In the genomic region with DNA sequence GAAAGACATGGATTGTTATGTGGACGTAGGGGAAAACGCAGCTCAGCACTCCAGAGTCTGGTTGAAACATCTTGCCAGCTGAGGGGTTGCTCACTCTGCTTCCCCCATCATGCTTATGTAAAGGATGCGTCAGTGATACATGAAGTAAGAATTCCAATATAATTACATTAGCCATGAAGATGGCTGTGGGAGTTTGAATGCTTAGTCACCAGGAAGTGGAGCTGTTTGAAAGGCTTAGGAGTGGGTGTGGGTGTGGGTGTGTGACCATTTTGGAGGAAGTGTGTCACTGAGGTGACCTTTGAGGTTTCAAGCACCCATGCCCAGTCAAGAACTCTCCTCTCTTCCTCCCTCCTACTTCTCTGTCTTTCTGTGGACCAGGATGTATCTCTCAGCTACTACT, we compare ENCODE assay signal across 24 mouse cellular contexts.
DNase-seq lines count a peak whose midpoint lies in the region; ATAC-seq and TF ChIP-seq lines count a peak whose summit lies in the region.
"Had no signal": no experiment of that assay in that cellular context is flagged by ENCODE, and none has a peak within 500 bp of the region (broad histone marks: within the 10 kb centered on the region; RNA-seq: fewer than 3 reads in every experiment).

No protein-coding gene starts in this region.

- WGBS in forebrain, embryonic 11.5 days = 87% methylated on average over 3 of the region's 3 CpGs
- 69% methylated on average over 3 of the region's 3 CpGs for WGBS in liver, embryonic 12.5 days (ENCODE audit: insufficient replicate concordance)
- WGBS in midbrain, embryonic 13.5 days = 91% methylated on average over 3 of the region's 3 CpGs

- H3K27me3 ChIP-seq in Patski = no peaks in the 10 kb centered on the region
- H3K27me3 ChIP-seq in forebrain, embryonic 11.5 days (ENCODE audit: control insufficient read depth, insufficient read depth, low read length) = no peaks in the 10 kb centered on the region
- H3K27me3 ChIP-seq in liver, embryonic 12.5 days (replicated peaks) = no peaks in the 10 kb centered on the region
- no peaks in the 10 kb centered on the region for H3K27me3 ChIP-seq in midbrain, embryonic 13.5 days
- H3K27me3 ChIP-seq: embryonic facial prominence, embryonic 15.5 days; forebrain, embryonic 12.5 days; hindbrain, embryonic 12.5 days; neural tube, embryonic 13.5 days had no signal

- H3K4me3 ChIP-seq in forebrain, embryonic 11.5 days (ENCODE audit: low read depth, low read length) = no peak overlapping the region
- H3K4me3 ChIP-seq in liver, embryonic 12.5 days = no peak overlapping the region
- H3K4me3 ChIP-seq in midbrain, embryonic 13.5 days (replicated peaks) = no peak overlapping the region
- H3K4me3 ChIP-seq: embryonic facial prominence, embryonic 15.5 days; forebrain, embryonic 12.5 days; hindbrain, embryonic 12.5 days; neural tube, embryonic 13.5 days had no signal

- H3K4me2 ChIP-seq in forebrain, embryonic 11.5 days (ENCODE audit: low read depth, low read length, severe bottlenecking) = no peak overlapping the region
- no peak overlapping the region for H3K4me2 ChIP-seq in liver, embryonic 12.5 days
- H3K4me2 ChIP-seq in midbrain, embryonic 13.5 days (replicated peaks) = no peak overlapping the region
- H3K4me2 ChIP-seq: embryonic facial prominence, embryonic 15.5 days; forebrain, embryonic 12.5 days; heart, embryonic 11.5 days; hindbrain, embryonic 12.5 days; neural tube, embryonic 13.5 days had no signal

- no peaks in the 10 kb centered on the region for H3K4me1 ChIP-seq in forebrain, embryonic 11.5 days (replicated peaks; ENCODE audit: control insufficient read depth, insufficient read depth, low read length)
- H3K4me1 ChIP-seq in liver, embryonic 12.5 days = no peaks in the 10 kb centered on the region
- H3K4me1 ChIP-seq in midbrain, embryonic 13.5 days (replicated peaks) = no peaks in the 10 kb centered on the region
- H3K4me1 ChIP-seq: embryonic facial prominence, embryonic 15.5 days; forebrain, embryonic 12.5 days; hindbrain, embryonic 12.5 days; neural tube, embryonic 13.5 days had no signal

- no peaks in the 10 kb centered on the region for H3K9me3 ChIP-seq in forebrain, embryonic 11.5 days (ENCODE audit: control insufficient read depth, low read length)
- no peaks in the 10 kb centered on the region for H3K9me3 ChIP-seq in liver, embryonic 12.5 days (replicated peaks)
- H3K9me3 ChIP-seq in midbrain, embryonic 13.5 days = no peaks in the 10 kb centered on the region
- H3K9me3 ChIP-seq: embryonic facial prominence, embryonic 15.5 days; forebrain, embryonic 12.5 days; hindbrain, embryonic 12.5 days; neural tube, embryonic 13.5 days had no signal

- intact Hi-C loops in left cerebral cortex, postnatal 14 days (cut with DNase I) = no loop called here

- no peak overlapping the region for H3K9ac ChIP-seq in forebrain, embryonic 11.5 days (ENCODE audit: low read length)
- no peak overlapping the region for H3K9ac ChIP-seq in liver, embryonic 12.5 days
- H3K9ac ChIP-seq in midbrain, embryonic 13.5 days (replicated peaks) = no peak overlapping the region
- H3K9ac ChIP-seq: embryonic facial prominence, embryonic 15.5 days; forebrain, embryonic 12.5 days; hindbrain, embryonic 12.5 days; liver, postnatal 0 days; neural tube, embryonic 13.5 days had no signal

- no peak for DNase-seq in frontal cortex, postnatal 25 days (ENCODE audit: low spot score in 2 of 2)
- DNase-seq in left cerebral cortex, adult 9 months (ENCODE audit: low spot score in 2 of 2) = peak; percentile 6 to 13
- DNase-seq in left cerebral cortex, postnatal 14 days (ENCODE audit: low spot score in 2 of 2) = no peak
- no peak for DNase-seq in Patski (ENCODE audit: low read depth, low spot score)
- no peak for DNase-seq in forebrain, embryonic 11.5 days (ENCODE audit: low spot score)
- DNase-seq: adrenal gland, postnatal 36 days; cerebellum, adult 2 months; cerebellum, postnatal 36 days; heart, postnatal 14 days; kidney, adult 2 months; kidney, postnatal 10 days; liver; liver, postnatal 0 days; lung, postnatal 10 days; midbrain, embryonic 14.5 days had no signal

- in situ Hi-C loops in Patski (cut with MboI; ENCODE audit: low pct_unique_long_range_greater_than_20kb) = no loop called here

- POLR2A ChIA-PET in Patski (lab: Charles Lee) = no interaction called here

- H3K36me3 ChIP-seq in forebrain, embryonic 11.5 days (ENCODE audit: control insufficient read depth, insufficient read depth, low read length) = no peaks in the 10 kb centered on the region
- H3K36me3 ChIP-seq in liver, embryonic 12.5 days = no peaks in the 10 kb centered on the region
- no peaks in the 10 kb centered on the region for H3K36me3 ChIP-seq in midbrain, embryonic 13.5 days
- H3K36me3 ChIP-seq: embryonic facial prominence, embryonic 15.5 days; forebrain, embryonic 12.5 days; hindbrain, embryonic 12.5 days; neural tube, embryonic 13.5 days had no signal

- CTCF ChIA-PET in Patski (lab: Charles Lee) = interaction anchor here (0.6 kb wide), 1 partner anchor 26 kb away, joined by 3 read pairs; no protein-coding TSS in a partner anchor

- peak; percentile 65; the same call in 1 of the 2 replicates for ATAC-seq in frontal cortex, adult (ENCODE audit: low TSS enrichment)
- ATAC-seq in Patski = peak; percentile 57
- ATAC-seq in forebrain, embryonic 11.5 days (replicated peaks; ENCODE audit: low FRiP score) = no peak
- no peak for ATAC-seq in liver, embryonic 12.5 days
- ATAC-seq in midbrain, embryonic 13.5 days = no peak
- ATAC-seq: inflammation-experienced regulatory T-cells, adult 6 months; liver, postnatal 0 days had no signal

- H3K27ac ChIP-seq in forebrain, embryonic 11.5 days (ENCODE audit: low read depth, low read length) = no peak overlapping the region
- no peak overlapping the region for H3K27ac ChIP-seq in liver, embryonic 12.5 days
- H3K27ac ChIP-seq in midbrain, embryonic 13.5 days = no peak overlapping the region
- H3K27ac ChIP-seq: embryonic facial prominence, embryonic 15.5 days; forebrain, embryonic 12.5 days; hindbrain, embryonic 12.5 days; neural tube, embryonic 13.5 days had no signal

- no peak for TF ChIP-seq CTCF in Patski (IDR thresholded peaks at IDR 0.05)

Comparison
In these comparisons a context has a peak if more than half of its experiments do, and no peak if none do; other contexts are left out.
1. DNase-seq: peak in left cerebral cortex, adult 9 months (2 of 2); none in frontal cortex, postnatal 25 days (0 of 2), left cerebral cortex, postnatal 14 days (0 of 2), Patski (single experiment) and forebrain, embryonic 11.5 days (single experiment).
2. ATAC-seq: peak in frontal cortex, adult (single experiment) and Patski (single experiment); none in forebrain, embryonic 11.5 days (single experiment), liver, embryonic 12.5 days (single experiment) and midbrain, embryonic 13.5 days (single experiment).